Mouse (Mus musculus): ENCODE measurements around the gene Vapb.

- no peak for TF ChIP-seq CTCF (IDR thresholded peaks at IDR 0.05; ENCODE audit: low read depth)
- TF ChIP-seq EP300 (IDR thresholded peaks at IDR 0.05; ENCODE audit: low read depth): no peak
These were observed 24.7 kb upstream of the Vapb start for GRCm38 (mm10) chr2:173712656-173713055.

Data from liver, postnatal 0 days (tissue).